Mouse (Mus musculus) kidney, adult 2 months (tissue): ENCODE results near the gene Ano6.

Experiments
- CTCF ChIP-seq: fragments of 200-500 bp; conservative IDR thresholded peaks from 2 replicates; pipeline ENCODE4 v1.5.1; 2011; ENCODE audit warnings: low read depth, mild to moderate bottlenecking, control low read depth, low read length, moderate library complexity, mixed read lengths; ENCODE audit not compliant: insufficient read depth, insufficient read length
- POLR2A ChIP-seq: fragments of 200-500 bp; IDR thresholded peaks from one replicate; pipeline ENCODE4 v1.6.1; 2011; ENCODE audit warnings: low read depth, low read length, control low read depth

- TF ChIP-seq CTCF (no peak), POLR2A (no peak)
These were observed 13.6 kb downstream of the Ano6 start for GRCm38 (mm10) chr15:95804255-95804654.
